26 mouse cellular contexts compared by ENCODE assay signal in genomic region chr1:119775915-119776314, GRCm38 (mm10).
DNase-seq lines count a peak whose midpoint lies in the region; ATAC-seq and TF ChIP-seq lines count a peak whose summit lies in the region.
"Had no signal": no experiment of that assay in that cellular context is flagged by ENCODE, and none has a peak within 500 bp of the region (broad histone marks: within the 10 kb centered on the region; RNA-seq: fewer than 3 reads in every experiment).

No protein-coding gene starts in this region.

- H3K27ac ChIP-seq in left cerebral cortex, adult 2 months = no peak overlapping the region
- H3K27ac ChIP-seq: embryonic facial prominence, embryonic 12.5 days; embryonic facial prominence, embryonic 15.5 days; gastrocnemius, adult 2 months; heart, embryonic 13.5 days; hindbrain, embryonic 12.5 days; hindbrain, embryonic 15.5 days; intestine, embryonic 15.5 days had no signal

- no peak overlapping the region for H3K4me3 ChIP-seq in left cerebral cortex, adult 2 months
- H3K4me3 ChIP-seq: embryonic facial prominence, embryonic 12.5 days; embryonic facial prominence, embryonic 15.5 days; gastrocnemius, adult 2 months; heart, embryonic 13.5 days; hindbrain, embryonic 12.5 days; hindbrain, embryonic 15.5 days; intestine, embryonic 15.5 days had no signal

- no peak for TF ChIP-seq CTCF in left cerebral cortex, adult 2 months (IDR thresholded peaks at IDR 0.05)

- peak; percentile 3 for DNase-seq in thymus, postnatal 25 days
- DNase-seq in thymus, postnatal 14 days = no peak
- DNase-seq in T-cell, adult 2 months (ENCODE audit: low spot score) = peak; percentile 11
- no peak for DNase-seq in left cerebral cortex, adult 2 months (ENCODE audit: extremely low spot score in 1 of 2, low spot score in 2 of 2)
- no peak for DNase-seq in gastrocnemius, postnatal 4 days (ENCODE audit: low spot score in 2 of 2)
- DNase-seq in lung, postnatal 10 days = no peak
- no peak for DNase-seq in adrenal gland, postnatal 36 days
- DNase-seq: adrenal gland, postnatal 10 days; B cell, adult 2 months; cerebellum, adult 18-20 months; cerebellum, adult 9-10 months; cerebellum, postnatal 14 days; forebrain, postnatal 0 days; gastrocnemius, adult 2 months; gastrocnemius, postnatal 14 days; heart, adult 18-20 months; heart, postnatal 14 days; kidney, adult 11 months had no signal

- intact Hi-C loops in left cerebral cortex, adult 2 months (cut with DNase I) = no loop called here

- peak; percentile 58 for ATAC-seq in inflammation-experienced regulatory T-cells, adult 6 months
- ATAC-seq: forebrain, embryonic 14.5 days; forebrain, postnatal 0 days; intestine, embryonic 15.5 days had no signal

Comparison
In these comparisons a context has a peak if more than half of its experiments do, and no peak if none do; other contexts are left out.
1. DNase-seq: peak in thymus, postnatal 25 days (single experiment) and T-cell, adult 2 months (single experiment); none in thymus, postnatal 14 days (single experiment), left cerebral cortex, adult 2 months (0 of 2), gastrocnemius, postnatal 4 days (0 of 2), lung, postnatal 10 days (single experiment) and adrenal gland, postnatal 36 days (0 of 2).